Mouse (Mus musculus) intestine, embryonic 14.5 days (tissue): ENCODE measurements around the gene Mns1. TPM values are rescaled to one million over a fixed set of nuclear protein-coding genes. Genes with fewer than 3 reads are reported as not detected.
"Not testable (repeated sequence)": the region's sequence is repeated elsewhere in the genome, so short reads cannot be mapped to it uniquely, and the experiment has no call there.

Experiments used
- ATAC-seq: fragments of 200-750 bp; cut with Nextera tagmentation; replicated peaks from 2 replicates; pipeline ENCODE4 v1.8.0; 2017; ENCODE audit warnings: low read depth, moderate number of reproducible peaks, moderate TSS enrichment, moderate library complexity; ENCODE audit not compliant: low FRiP score, low TSS enrichment
- DNase-seq: peaks from one replicate; pipeline ENCODE4 v3.0.0-alpha.2; 2018; ENCODE audit warnings: low spot score
- H3K27ac ChIP-seq: fragments of 300-500 bp; sonication (generic); 2 replicates; pipeline ENCODE4 v1.5.1; 2014; ENCODE audit warnings: low read depth, mild to moderate bottlenecking, control low read depth
- H3K27me3 ChIP-seq: fragments of 300-500 bp; sonication (generic); replicated peaks from 2 replicates; pipeline ENCODE4 v1.6.1; 2014; ENCODE audit warnings: low read length, control low read depth; ENCODE audit not compliant: control insufficient read depth, insufficient read depth
- H3K36me3 ChIP-seq: fragments of 300-500 bp; sonication (generic); 2 replicates; pipeline ENCODE4 v1.6.1; 2014; ENCODE audit warnings: low read length, control low read depth; ENCODE audit not compliant: control insufficient read depth, insufficient read depth
- H3K4me1 ChIP-seq: fragments of 300-500 bp; sonication (generic); replicated peaks from 2 replicates; pipeline ENCODE4 v1.6.1; 2014; ENCODE audit warnings: low read length, control low read depth, mixed read lengths; ENCODE audit not compliant: control insufficient read depth, insufficient read depth
- H3K4me2 ChIP-seq: fragments of 300-500 bp; sonication (generic); 2 replicates; pipeline ENCODE4 v1.6.1; 2014; ENCODE audit warnings: low read length
- H3K4me3 ChIP-seq: fragments of 300-500 bp; sonication (generic); 2 replicates; pipeline ENCODE4 v1.5.1; 2014; ENCODE audit warnings: low read depth, low read length, control low read depth, mixed read lengths
- H3K9ac ChIP-seq: fragments of 300-500 bp; sonication (generic); 2 replicates; pipeline ENCODE4 v1.6.1; 2014; ENCODE audit warnings: mild to moderate bottlenecking, low read length
- H3K9me3 ChIP-seq: fragments of 300-500 bp; sonication (generic); 2 replicates; pipeline ENCODE4 v1.6.1; 2016; ENCODE audit warnings: low read length, control low read depth; ENCODE audit not compliant: control insufficient read depth
- WGBS: fragments of 180-500 bp; shearing (Covaris S2); extraction: QIAGEN DNeasy Blood & Tissue Kit; methylation state at CpG from one replicate; pipeline ENCODE4 v1.1.7; 2014; 5-methylcytosine and 5-hydroxymethylcytosine counted together
- polyA plus RNA-seq: library from polyadenylated mRNA; unstranded; fragments of >200 nt; fragmentation: Nextera tagmentation; extraction: Ambion mirVana; gene quantifications from 2 replicates; pipeline ENCODE4 v1.2.1, GENCODE M21; 2014

Mns1 gene
- polyA plus RNA-seq, 1 experiment from 2014 or later, result 20.9 TPM

GRCm38 (mm10) chr9:72401769-72402168, 36.0 kb upstream of the Mns1 start:
- not testable (repeated sequence) for H3K9ac ChIP-seq, H3K27ac ChIP-seq, H3K27me3 ChIP-seq, H3K4me1 ChIP-seq, ATAC-seq, H3K9me3 ChIP-seq, H3K4me2 ChIP-seq, H3K36me3 ChIP-seq, H3K4me3 ChIP-seq, DNase-seq
- 73% methylated on average over 4 of the region's 4 CpGs for WGBS

- H3K4me2 ChIP-seq, result no peak overlapping the region
- no peak for ATAC-seq
- no peaks in the 10 kb centered on the region for H3K36me3 ChIP-seq
- H3K27ac ChIP-seq, result no peak overlapping the region
- no peak overlapping the region for H3K4me3 ChIP-seq
- no peaks in the 10 kb centered on the region for H3K27me3 ChIP-seq
- WGBS, result 79% methylated on average over 6 of the region's 6 CpGs
- H3K9ac ChIP-seq, result no peak overlapping the region
- H3K4me1 ChIP-seq, result no peaks in the 10 kb centered on the region
- H3K9me3 ChIP-seq, result no peaks in the 10 kb centered on the region
- DNase-seq, result no peak
Measured at GRCm38 (mm10) chr9:72403421-72403820, 34.4 kb upstream of the Mns1 start.

GRCm38 (mm10) chr9:72404446-72404845, 33.4 kb upstream of the Mns1 start:
- Histone ChIP-seq H3K4me3 (no peak overlapping the region), H3K9me3 (no peaks in the 10 kb centered on the region), H3K4me2 (no peak overlapping the region), H3K4me1 (no peaks in the 10 kb centered on the region), H3K9ac (no peak overlapping the region), H3K36me3 (no peaks in the 10 kb centered on the region), H3K27me3 (no peaks in the 10 kb centered on the region), H3K27ac (no peak overlapping the region)
- DNase-seq (no peak), ATAC-seq (no peak)
- 84% methylated on average over 8 of the region's 8 CpGs for WGBS

- DNase-seq (no peak), ATAC-seq (no peak)
- Histone ChIP-seq H3K4me1 (0 out of 2 replicates have a peak, but pooled peaks cover 3% of the 10 kb centered on the region), H3K27me3 (no peaks in the 10 kb centered on the region), H3K4me2 (no peak overlapping the region), H3K9ac (no peak overlapping the region), H3K4me3 (no peak overlapping the region), H3K27ac (no peak overlapping the region), H3K36me3 (no peaks in the 10 kb centered on the region), H3K9me3 (no peaks in the 10 kb centered on the region)
- WGBS, result 68% methylated on average over 3 of the region's 3 CpGs
Measured at GRCm38 (mm10) chr9:72404934-72405333, 32.9 kb upstream of the Mns1 start.

- DNase-seq (no peak), ATAC-seq (no peak)
- WGBS, result 81% methylated on average over 9 of the region's 9 CpGs
- H3K27me3 ChIP-seq, result no peaks in the 10 kb centered on the region
- H3K9me3 ChIP-seq, result no peaks in the 10 kb centered on the region
- H3K27ac ChIP-seq, result no peak overlapping the region
- no peaks in the 10 kb centered on the region for H3K36me3 ChIP-seq
- 0 out of 2 replicates have a peak, but pooled peaks cover 3% of the 10 kb centered on the region for H3K4me1 ChIP-seq
- no peak overlapping the region for H3K4me2 ChIP-seq
- no peak overlapping the region for H3K9ac ChIP-seq
- no peak overlapping the region for H3K4me3 ChIP-seq
Measured at GRCm38 (mm10) chr9:72405882-72406638, 31.8 kb upstream of the Mns1 start.

GRCm38 (mm10) chr9:72408131-72408586, 29.7 kb upstream of the Mns1 start:
- peak overlapping the region; percentile 26 for H3K4me3 ChIP-seq
- H3K27ac ChIP-seq, result no peak overlapping the region
- no peaks in the 10 kb centered on the region for H3K36me3 ChIP-seq
- peak; percentile 92 for DNase-seq
- peak overlapping the region; percentile 49 for H3K4me2 ChIP-seq
- H3K27me3 ChIP-seq, result no peaks in the 10 kb centered on the region
- 0 out of 2 replicates have a peak, but pooled peaks cover 3% of the 10 kb centered on the region for H3K4me1 ChIP-seq
- no peaks in the 10 kb centered on the region for H3K9me3 ChIP-seq
- WGBS, result 12% methylated on average over 12 of the region's 12 CpGs
- peak; percentile 87 for ATAC-seq
- peak overlapping the region; percentile 5; the same call in 1 of the 2 replicates for H3K9ac ChIP-seq

GRCm38 (mm10) chr9:72409381-72410225, 28.2 kb upstream of the Mns1 start:
- Histone ChIP-seq H3K27me3 (no peaks in the 10 kb centered on the region), H3K4me2 (no peak overlapping the region), H3K4me3 (no peak overlapping the region), H3K27ac (no peak overlapping the region), H3K9me3 (no peaks in the 10 kb centered on the region), H3K36me3 (no peaks in the 10 kb centered on the region), H3K4me1 (0 out of 2 replicates have a peak, but pooled peaks cover 3% of the 10 kb centered on the region), H3K9ac (no peak overlapping the region)
- WGBS, result 40% methylated on average over 15 of the region's 15 CpGs
- no peak for ATAC-seq
- DNase-seq, result no peak

- ATAC-seq (no peak), DNase-seq (no peak)
- Histone ChIP-seq H3K4me2 (no peak overlapping the region), H3K36me3 (no peaks in the 10 kb centered on the region), H3K9me3 (no peaks in the 10 kb centered on the region), H3K4me3 (no peak overlapping the region), H3K27ac (no peak overlapping the region), H3K4me1 (0 out of 2 replicates have a peak, but pooled peaks cover 3% of the 10 kb centered on the region), H3K9ac (no peak overlapping the region), H3K27me3 (no peaks in the 10 kb centered on the region)
- 94% methylated on average over 2 of the region's 2 CpGs for WGBS
Measured at GRCm38 (mm10) chr9:72411746-72412145, 26.1 kb upstream of the Mns1 start.
